Mouse (Mus musculus): ENCODE measurements at regions not wholly inside any gene's neighbourhood (a gene's known extent, or its start where the extent isn't known, plus 50 kb on each side); places are given as distances from the start of the nearest gene placed in this dataset.

GRCm38 (mm10) chr1:122076085-122076484 is 508.3 kb upstream of the Ddx18 start:
- no peak overlapping the region for H3K27ac ChIP-seq (replicated peaks; ENCODE audit: low read depth, low read length)
- ATAC-seq (ENCODE audit: low FRiP score, low read depth) (no peak), DNase-seq (ENCODE audit: low spot score) (no peak)
- no peak for TF ChIP-seq POLR2A (IDR thresholded peaks at IDR 0.05; ENCODE audit: borderline replicate concordance, extremely low read depth, insufficient read depth, insufficient read length)
- no peaks in the 10 kb centered on the region for H3K9me3 ChIP-seq (ENCODE audit: control insufficient read depth, low read length)
- H3K4me2 ChIP-seq (replicated peaks; ENCODE audit: low read depth, low read length, severe bottlenecking), result no peak overlapping the region
- H3K27me3 ChIP-seq (ENCODE audit: control insufficient read depth, insufficient read depth, low read length), result no peaks in the 10 kb centered on the region
- 68% methylated on average over 5 of the region's 5 CpGs for WGBS
- no peaks in the 10 kb centered on the region for H3K36me3 ChIP-seq (ENCODE audit: control insufficient read depth, insufficient read depth, low read length)
- no peak overlapping the region for H3K4me3 ChIP-seq (replicated peaks; ENCODE audit: low read length)
- no peaks in the 10 kb centered on the region for H3K4me1 ChIP-seq (ENCODE audit: control insufficient read depth, insufficient read depth, low read length)
- H3K9ac ChIP-seq (ENCODE audit: low read depth, low read length, severe bottlenecking), result no peak overlapping the region

DNA sequence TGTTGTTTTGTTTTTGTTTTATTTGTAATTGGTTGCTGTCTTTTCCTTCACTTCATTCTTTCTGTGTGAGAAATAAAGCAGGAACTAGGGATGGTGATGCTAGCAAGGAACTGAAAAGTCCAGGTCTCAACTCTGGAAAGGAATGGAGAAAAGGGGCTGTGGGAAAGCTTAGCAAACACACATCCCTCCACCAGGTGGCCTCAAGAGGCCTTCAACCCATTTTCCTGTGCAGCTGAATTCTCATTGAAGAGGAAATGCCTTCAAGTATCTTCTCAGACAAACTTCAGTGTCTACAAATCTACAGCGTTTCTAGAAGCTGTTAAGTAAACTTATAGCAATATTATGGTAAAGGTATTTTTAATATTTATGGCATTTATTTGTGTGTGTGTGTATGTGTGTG is 487.4 kb upstream of the Ddx18 start:
- H3K4me2 ChIP-seq (replicated peaks; ENCODE audit: low read depth, low read length, severe bottlenecking), result no peak overlapping the region
- H3K27ac ChIP-seq (replicated peaks; ENCODE audit: low read depth, low read length), result no peak overlapping the region
- H3K9me3 ChIP-seq (ENCODE audit: control insufficient read depth, low read length), result no peaks in the 10 kb centered on the region
- 78% methylated on average over 1 of the region's 1 CpGs for WGBS
- H3K4me1 ChIP-seq (ENCODE audit: control insufficient read depth, insufficient read depth, low read length), result no peaks in the 10 kb centered on the region
- H3K36me3 ChIP-seq (ENCODE audit: control insufficient read depth, insufficient read depth, low read length), result no peaks in the 10 kb centered on the region
- no peak for TF ChIP-seq POLR2A (IDR thresholded peaks at IDR 0.05; ENCODE audit: borderline replicate concordance, extremely low read depth, insufficient read depth, insufficient read length)
- H3K4me3 ChIP-seq (replicated peaks; ENCODE audit: low read length), result no peak overlapping the region
- H3K27me3 ChIP-seq (ENCODE audit: control insufficient read depth, insufficient read depth, low read length), result no peaks in the 10 kb centered on the region
- ATAC-seq (ENCODE audit: low FRiP score, low read depth) (no peak), DNase-seq (ENCODE audit: low spot score) (no peak)
- no peak overlapping the region for H3K9ac ChIP-seq (ENCODE audit: low read depth, low read length, severe bottlenecking)

- no peaks in the 10 kb centered on the region for H3K9me3 ChIP-seq (ENCODE audit: control insufficient read depth, low read length)
- no peak overlapping the region for H3K9ac ChIP-seq (ENCODE audit: low read depth, low read length, severe bottlenecking)
- DNase-seq (ENCODE audit: low spot score) (no peak), ATAC-seq (ENCODE audit: low FRiP score, low read depth) (no peak)
- 70% methylated on average over 2 of the region's 2 CpGs for WGBS
- no peak overlapping the region for H3K4me3 ChIP-seq (replicated peaks; ENCODE audit: low read length)
- no peaks in the 10 kb centered on the region for H3K4me1 ChIP-seq (ENCODE audit: control insufficient read depth, insufficient read depth, low read length)
- TF ChIP-seq POLR2A (IDR thresholded peaks at IDR 0.05; ENCODE audit: borderline replicate concordance, extremely low read depth, insufficient read depth, insufficient read length), result no peak
- no peaks in the 10 kb centered on the region for H3K27me3 ChIP-seq (ENCODE audit: control insufficient read depth, insufficient read depth, low read length)
- H3K36me3 ChIP-seq (ENCODE audit: control insufficient read depth, insufficient read depth, low read length), result no peaks in the 10 kb centered on the region
- H3K27ac ChIP-seq (replicated peaks; ENCODE audit: low read depth, low read length), result no peak overlapping the region
- no peak overlapping the region for H3K4me2 ChIP-seq (replicated peaks; ENCODE audit: low read depth, low read length, severe bottlenecking)
These were observed 480.4 kb upstream of the Ddx18 start for GRCm38 (mm10) chr1:122048112-122048725.

DNA sequence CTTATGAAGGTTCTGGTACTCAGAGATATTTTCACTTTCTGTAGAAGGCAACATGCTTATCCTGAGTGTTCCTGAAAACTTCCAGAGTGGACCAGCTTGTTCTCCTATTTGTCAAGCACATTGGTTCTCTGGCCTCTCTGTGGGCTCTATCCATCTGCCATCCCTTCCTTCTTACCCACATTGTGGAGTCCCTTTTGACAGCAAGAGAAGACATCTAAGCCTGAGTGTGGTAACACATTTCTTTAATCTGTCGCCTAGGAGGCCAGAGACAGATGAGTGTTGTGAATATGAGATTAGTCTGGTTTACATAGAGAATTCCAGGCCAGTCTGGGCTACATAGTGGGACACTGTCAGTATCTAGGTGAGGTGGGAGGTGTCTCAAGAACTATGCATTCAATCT is 476.1 kb upstream of the Ddx18 start:
- no peak overlapping the region for H3K27ac ChIP-seq (replicated peaks; ENCODE audit: low read depth, low read length)
- no peaks in the 10 kb centered on the region for H3K36me3 ChIP-seq (ENCODE audit: control insufficient read depth, insufficient read depth, low read length)
- TF ChIP-seq POLR2A (IDR thresholded peaks at IDR 0.05; ENCODE audit: borderline replicate concordance, extremely low read depth, insufficient read depth, insufficient read length), result no peak
- H3K4me1 ChIP-seq (ENCODE audit: control insufficient read depth, insufficient read depth, low read length), result no peaks in the 10 kb centered on the region
- no peak overlapping the region for H3K9ac ChIP-seq (ENCODE audit: low read depth, low read length, severe bottlenecking)
- no peaks in the 10 kb centered on the region for H3K9me3 ChIP-seq (ENCODE audit: control insufficient read depth, low read length)
- DNase-seq (ENCODE audit: low spot score) (no peak), ATAC-seq (ENCODE audit: low FRiP score, low read depth) (no peak)
- no peaks in the 10 kb centered on the region for H3K27me3 ChIP-seq (ENCODE audit: control insufficient read depth, insufficient read depth, low read length)
- no peak overlapping the region for H3K4me3 ChIP-seq (replicated peaks; ENCODE audit: low read length)
- WGBS, result 72% methylated on average over 1 of the region's 1 CpGs
- no peak overlapping the region for H3K4me2 ChIP-seq (replicated peaks; ENCODE audit: low read depth, low read length, severe bottlenecking)

DNA sequence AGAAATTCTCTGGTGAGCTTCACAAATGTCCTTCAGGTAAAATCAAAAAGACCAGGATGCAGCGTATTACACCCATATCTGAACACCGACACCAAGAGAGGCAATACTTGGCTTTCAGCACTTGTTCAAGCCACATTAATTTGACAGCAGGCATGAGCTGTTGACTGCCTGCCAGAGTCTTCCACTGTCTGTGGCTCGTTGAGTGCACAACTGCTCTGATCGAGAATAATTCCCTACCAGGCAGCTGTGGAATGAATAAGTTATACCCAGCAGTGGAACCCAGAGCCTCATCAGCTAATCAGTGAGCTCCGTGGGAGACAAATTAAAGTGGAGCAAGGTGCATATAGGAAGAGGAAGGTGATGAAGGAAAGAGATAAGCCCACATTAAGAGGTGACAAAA is 475.3 kb upstream of the Ddx18 start:
- H3K27ac ChIP-seq (replicated peaks; ENCODE audit: low read depth, low read length), result no peak overlapping the region
- H3K27me3 ChIP-seq (ENCODE audit: control insufficient read depth, insufficient read depth, low read length), result no peaks in the 10 kb centered on the region
- no peak for ATAC-seq (ENCODE audit: low FRiP score, low read depth)
- H3K4me3 ChIP-seq (replicated peaks; ENCODE audit: low read length), result no peak overlapping the region
- WGBS, result 63% methylated on average over 5 of the region's 5 CpGs
- no peak overlapping the region for H3K9ac ChIP-seq (ENCODE audit: low read depth, low read length, severe bottlenecking)
- TF ChIP-seq POLR2A (IDR thresholded peaks at IDR 0.05; ENCODE audit: borderline replicate concordance, extremely low read depth, insufficient read depth, insufficient read length), result no peak
- no peaks in the 10 kb centered on the region for H3K4me1 ChIP-seq (ENCODE audit: control insufficient read depth, insufficient read depth, low read length)
- H3K36me3 ChIP-seq (ENCODE audit: control insufficient read depth, insufficient read depth, low read length), result no peaks in the 10 kb centered on the region
- no peaks in the 10 kb centered on the region for H3K9me3 ChIP-seq (ENCODE audit: control insufficient read depth, low read length)
- DNase-seq (ENCODE audit: low spot score), result no peak
- H3K4me2 ChIP-seq (replicated peaks; ENCODE audit: low read depth, low read length, severe bottlenecking), result no peak overlapping the region

DNA sequence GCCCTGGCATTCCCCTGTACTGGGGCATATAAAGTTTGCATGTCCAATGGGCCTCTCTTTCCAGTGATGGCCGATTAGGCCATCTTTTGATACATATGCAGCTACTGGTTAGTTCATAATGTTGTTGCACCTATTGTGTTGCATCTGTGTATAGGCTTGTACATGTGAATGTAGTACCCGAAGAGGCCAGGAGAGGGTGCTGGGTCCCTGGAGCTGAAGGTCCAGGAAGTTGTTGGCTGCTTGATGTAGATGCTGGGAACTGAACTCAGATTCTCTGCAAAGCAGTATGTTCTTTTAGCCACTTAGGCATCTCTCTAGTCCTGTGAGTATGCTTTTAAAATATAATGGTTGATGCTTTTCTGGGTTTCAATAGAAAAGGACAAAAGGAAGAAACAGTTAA is 440.0 kb upstream of the Ddx18 start:
- no peak overlapping the region for H3K4me2 ChIP-seq (replicated peaks; ENCODE audit: low read depth, low read length, severe bottlenecking)
- H3K27me3 ChIP-seq (ENCODE audit: control insufficient read depth, insufficient read depth, low read length), result no peaks in the 10 kb centered on the region
- H3K36me3 ChIP-seq (ENCODE audit: control insufficient read depth, insufficient read depth, low read length), result no peaks in the 10 kb centered on the region
- no peak for DNase-seq (ENCODE audit: low spot score)
- no peak for TF ChIP-seq POLR2A (IDR thresholded peaks at IDR 0.05; ENCODE audit: borderline replicate concordance, extremely low read depth, insufficient read depth, insufficient read length)
- no peak overlapping the region for H3K27ac ChIP-seq (replicated peaks; ENCODE audit: low read depth, low read length)
- no peak overlapping the region for H3K9ac ChIP-seq (ENCODE audit: low read depth, low read length, severe bottlenecking)
- WGBS, result 79% methylated on average over 2 of the region's 2 CpGs
- no peaks in the 10 kb centered on the region for H3K4me1 ChIP-seq (ENCODE audit: control insufficient read depth, insufficient read depth, low read length)
- H3K9me3 ChIP-seq (ENCODE audit: control insufficient read depth, low read length), result peaks cover 3% of the 10 kb centered on the region; the same call in 1 of the 2 replicates
- H3K4me3 ChIP-seq (replicated peaks; ENCODE audit: low read length), result no peak overlapping the region
- no peak for ATAC-seq (ENCODE audit: low FRiP score, low read depth)
